Mouse (Mus musculus) MEL (cell line): Measurements from ENCODE around the gene Lrrc29. TPM values are rescaled to one million over a fixed set of nuclear protein-coding genes. Genes with fewer than 3 reads are reported as not detected.

Source experiments
- DNase-seq: peaks from one replicate; pipeline ENCODE4 v3.0.0; 2011; ENCODE audit warnings: low read depth, low spot score
- H3K27ac ChIP-seq: 2 replicates; pipeline ENCODE4 v1.5.1; 2012; ENCODE audit warnings: low read depth, mild to moderate bottlenecking, control low read depth, low read length, moderate library complexity; ENCODE audit not compliant: control insufficient read depth
- H3K27me3 ChIP-seq, 2 experiments: fragments of 150-350 bp in 1 of 2; sonication (generic) in 1 of 2; 2 replicates each; pipeline ENCODE4 v1.6.1; 2012; ENCODE audit warnings: low read length in 2 of 2, mild to moderate bottlenecking in 2 of 2, improper control_type of control experiment in 1 of 2, moderate library complexity in 1 of 2; ENCODE audit not compliant: insufficient read depth in 2 of 2, control insufficient read depth in 1 of 2
- H3K36me3 ChIP-seq, 2 experiments: 2 replicates each; pipeline ENCODE4 v1.6.1; 2012 to 2014; ENCODE audit warnings: low read length in 2 of 2, improper control_type of control experiment in 1 of 2, inconsistent platforms in 1 of 2, mild to moderate bottlenecking in 1 of 2; ENCODE audit not compliant: insufficient read depth in 2 of 2, control insufficient read depth in 1 of 2
- H3K4me1 ChIP-seq, 2 experiments: fragments of 150-350 bp in 1 of 2; sonication (generic) in 1 of 2; 2 replicates each; pipeline ENCODE4 v1.6.1; 2012; ENCODE audit warnings: low read length in 2 of 2, improper control_type of control experiment in 1 of 2, mild to moderate bottlenecking in 1 of 2; ENCODE audit not compliant: insufficient read depth in 2 of 2, control insufficient read depth in 1 of 2
- H3K4me3 ChIP-seq, 2 experiments: fragments of 150-350 bp in 1 of 2; sonication (generic) in 1 of 2; 2 replicates each; pipeline ENCODE4 v1.5.1; 2012; ENCODE audit warnings: low read depth in 2 of 2, low read length in 2 of 2, mild to moderate bottlenecking in 2 of 2, moderate library complexity in 2 of 2, control low read depth in 1 of 2, improper control_type of control experiment in 1 of 2; ENCODE audit not compliant: control insufficient read depth in 1 of 2, insufficient read depth in 1 of 2
- H3K79me2 ChIP-seq: 2 replicates; pipeline ENCODE4 v1.6.1; 2012; ENCODE audit warnings: mild to moderate bottlenecking, low read length, moderate library complexity; ENCODE audit not compliant: control insufficient read depth, poor library complexity, insufficient read depth
- H3K9ac ChIP-seq: 2 replicates; pipeline ENCODE4 v1.6.1; 2012; ENCODE audit warnings: low read depth, mild to moderate bottlenecking, control low read depth, low read length, moderate library complexity; ENCODE audit not compliant: control insufficient read depth, poor library complexity, severe bottlenecking
- H3K9me3 ChIP-seq: fragments of 150-350 bp; sonication (generic); replicated peaks from 2 replicates; pipeline ENCODE4 v1.6.1; 2012; ENCODE audit warnings: mild to moderate bottlenecking, low read length, improper control_type of control experiment, moderate library complexity; ENCODE audit not compliant: insufficient read depth
- CHD2 ChIP-seq: IDR thresholded peaks from 2 replicates; pipeline ENCODE4 v1.6.1; 2011; ENCODE audit warnings: low read length, improper control_type of control experiment
- CTCF ChIP-seq, 3 experiments: IDR thresholded peaks in 2 of 3; conservative IDR thresholded peaks in 1 of 3; 2 replicates each; pipeline ENCODE4 v1.5.1; 2011 to 2012; ENCODE audit warnings: low read length in 3 of 3, low read depth in 2 of 3, mild to moderate bottlenecking in 2 of 3, improper control_type of control experiment in 1 of 3, inconsistent platforms in 1 of 3, mixed read lengths in 1 of 3, moderate library complexity in 1 of 3; ENCODE audit not compliant: control insufficient read depth in 1 of 3, insufficient read depth in 1 of 3, poor library complexity in 1 of 3, severe bottlenecking in 1 of 3
- EP300 ChIP-seq, 2 experiments: IDR thresholded peaks; 2 replicates each; pipeline ENCODE4 v1.6.1; 2011; ENCODE audit warnings: improper control_type of control experiment in 2 of 2, low read length in 2 of 2, low read depth in 1 of 2, mild to moderate bottlenecking in 1 of 2
- ETS1 ChIP-seq: IDR thresholded peaks from 2 replicates; pipeline ENCODE4 v1.6.1; 2012; ENCODE audit warnings: low read depth, mild to moderate bottlenecking, inconsistent platforms, low read length, improper control_type of control experiment, moderate library complexity
- GABPA ChIP-seq: IDR thresholded peaks from 2 replicates; pipeline ENCODE4 v1.6.1; 2012; ENCODE audit warnings: low read depth, mild to moderate bottlenecking, inconsistent platforms, low read length, improper control_type of control experiment, moderate library complexity
- GATA1 ChIP-seq: IDR thresholded peaks from 2 replicates; pipeline ENCODE4 v1.6.1; 2011; ENCODE audit warnings: low read depth, low read length, improper control_type of control experiment
- MAFK ChIP-seq: IDR thresholded peaks from 2 replicates; pipeline ENCODE4 v1.6.1; 2011; ENCODE audit warnings: low read depth, mild to moderate bottlenecking, low read length, improper control_type of control experiment, borderline replicate concordance
- MAX ChIP-seq: IDR thresholded peaks from 2 replicates; pipeline ENCODE4 v1.6.1; 2011; ENCODE audit warnings: low read length, improper control_type of control experiment
- MAZ ChIP-seq: IDR thresholded peaks from 2 replicates; pipeline ENCODE4 v1.6.1; 2012; ENCODE audit warnings: low read depth, mild to moderate bottlenecking, inconsistent platforms, low read length, improper control_type of control experiment
- MYC ChIP-seq: IDR thresholded peaks from 2 replicates; pipeline ENCODE4 v1.6.1; 2011; ENCODE audit warnings: low read depth, mild to moderate bottlenecking, low read length, improper control_type of control experiment, moderate library complexity
- NELFE ChIP-seq: IDR thresholded peaks from 2 replicates; pipeline ENCODE4 v1.6.1; 2011; ENCODE audit warnings: low read depth, low read length, improper control_type of control experiment
- POLR2AphosphoS2 ChIP-seq: IDR thresholded peaks from 2 replicates; pipeline ENCODE4 v1.6.1; 2011; ENCODE audit warnings: low read length, improper control_type of control experiment
- POLR2AphosphoS5 ChIP-seq: IDR thresholded peaks from 2 replicates; pipeline ENCODE4 v1.6.1; 2012; ENCODE audit warnings: low read depth, borderline replicate concordance, mild to moderate bottlenecking, inconsistent platforms, low read length, moderate library complexity, mixed read lengths
- RCOR1 ChIP-seq: IDR thresholded peaks from 2 replicates; pipeline ENCODE4 v1.6.1; 2012; ENCODE audit warnings: low read depth, mild to moderate bottlenecking, inconsistent platforms, low read length, improper control_type of control experiment
- SIN3A ChIP-seq: IDR thresholded peaks from 2 replicates; pipeline ENCODE4 v1.6.1; 2012; ENCODE audit warnings: low read length, improper control_type of control experiment, inconsistent platforms
- UBTF ChIP-seq: IDR thresholded peaks from 2 replicates; pipeline ENCODE4 v1.6.1; 2012; ENCODE audit warnings: low read depth, mild to moderate bottlenecking, inconsistent platforms, low read length, improper control_type of control experiment, moderate library complexity, borderline replicate concordance; ENCODE audit not compliant: insufficient read depth
- USF1 ChIP-seq: IDR thresholded peaks from 2 replicates; pipeline ENCODE4 v1.6.1; 2014; ENCODE audit warnings: low read depth, mild to moderate bottlenecking, inconsistent platforms, low read length, improper control_type of control experiment, moderate library complexity
- ZNF384 ChIP-seq: IDR thresholded peaks from 2 replicates; pipeline ENCODE4 v1.6.1; 2012; ENCODE audit warnings: low read depth, mild to moderate bottlenecking, inconsistent platforms, low read length, improper control_type of control experiment
- polyA plus RNA-seq, 2 experiments: library from polyadenylated mRNA; stranded (reverse) in 1 of 2; unstranded in 1 of 2; fragments of >175 nt in 1 of 2; fragments of >200 nt in 1 of 2; gene quantifications; 2 replicates each; pipeline versions ENCODE4 v1.2.1 to v1.2.4; 2012; ENCODE audit warnings: low replicate concordance in 2 of 2, low read depth in 1 of 2; ENCODE audit not compliant: insufficient read length in 2 of 2, insufficient read depth in 1 of 2, missing spikeins in 1 of 2
- total RNA-seq: library from RNA; depleted of rRNA; stranded (reverse); fragments of 300-350 nt; gene quantifications from 2 replicates; pipeline ENCODE4 v1.2.3, GENCODE M21; 2012

The Lrrc29 gene
- total and polyA plus RNA-seq, 3 experiments = 2.6 to 6.1 TPM; not detected in 1

- Histone ChIP-seq H3K79me2 (no peaks in the 10 kb centered on the region), H3K9ac (no peak overlapping the region)
Measured at GRCm38 (mm10) chr8:105315073-105315769, 10.9 kb downstream of the Lrrc29 start.

GRCm38 (mm10) chr8:105313622-105314402, 12.3 kb downstream of the Lrrc29 start:
- Histone ChIP-seq H3K4me3 (no peak overlapping the region), H3K27me3 (no peaks in the 10 kb centered on the region), H3K27ac (peak overlapping the region; percentile 26; the same call in 1 of the 2 replicates), H3K9ac (peak overlapping the region; percentile 12; the same call in 1 of the 2 replicates), H3K4me1 (peaks cover 22 to 28% of the 10 kb centered on the region in 2 experiments), H3K79me2 (no peaks in the 10 kb centered on the region), H3K9me3 (no peaks in the 10 kb centered on the region), H3K36me3 (peaks cover 0 to 24% of the 10 kb centered on the region in 2 experiments; a peak in 2 of 4 replicates)
- DNase-seq = peak; percentile 52
- no peak for TF ChIP-seq NELFE
- TF ChIP-seq MAX = no peak
- 0 out of 2 replicates have a peak, but pooled peaks have one; percentile 21 for TF ChIP-seq GATA1
- no peak for TF ChIP-seq CTCF (IDR thresholded peaks at IDR 0.05 in 2 of 3, conservative IDR thresholded peaks at IDR 0.05 in 1 of 3; ENCODE audit: control insufficient read depth in 1 of 3, insufficient read depth in 1 of 3, low read depth in 2 of 3, low read length in 3 of 3, poor library complexity in 1 of 3, severe bottlenecking in 1 of 3)
- TF ChIP-seq POLR2AphosphoS5 = no peak
- TF ChIP-seq GABPA = no peak
- TF ChIP-seq EP300 (IDR thresholded peaks at IDR 0.05; ENCODE audit: low read depth in 1 of 2, low read length in 2 of 2) = peak in 1 of 2 experiments; percentile 29; a peak in 1 of 4 replicates
- 0 out of 2 replicates have a peak, but pooled peaks have one; percentile 22 for TF ChIP-seq SIN3A
- no peak for TF ChIP-seq ZNF384
- peak; percentile 66; the same call in 1 of the 2 replicates for TF ChIP-seq MAFK
- peak; percentile 45 for TF ChIP-seq POLR2AphosphoS2
- TF ChIP-seq ETS1 = no peak

More at GRCm38 (mm10) chr8:105315073-105315769, 10.9 kb downstream of the Lrrc29 start:
- TF ChIP-seq MAZ (no peak), USF1 (no peak), MYC (no peak), NELFE (no peak), RCOR1 (no peak), SIN3A (no peak), UBTF (no peak), CHD2 (no peak)
- Histone ChIP-seq H3K27ac (no peak overlapping the region), H3K4me1 (peaks cover 22 to 32% of the 10 kb centered on the region in 2 experiments), H3K4me3 (no peak overlapping the region), H3K36me3 (peaks cover 0 to 26% of the 10 kb centered on the region in 2 experiments; a peak in 2 of 4 replicates), H3K27me3 (no peaks in the 10 kb centered on the region), H3K9me3 (no peaks in the 10 kb centered on the region)
- DNase-seq = no peak
